Mouse (Mus musculus) olfactory bulb, adult 2 months (tissue): Measurements from ENCODE around the gene Kdm1b.

Experiments used
- CTCF ChIP-seq: fragments of 200-500 bp; IDR thresholded peaks from 2 replicates; pipeline ENCODE4 v1.5.1; 2012; ENCODE audit warnings: low read depth, mild to moderate bottlenecking, low read length, moderate library complexity; ENCODE audit not compliant: insufficient read depth
- POLR2A ChIP-seq: fragments of 200-500 bp; IDR thresholded peaks from 2 replicates; pipeline ENCODE4 v1.6.1; 2012; ENCODE audit warnings: mild to moderate bottlenecking, low read depth, low read length, moderate library complexity; ENCODE audit not compliant: insufficient read depth

- TF ChIP-seq CTCF (no peak), POLR2A (peak; percentile 49; the same call in 1 of the 2 replicates)
Observed at GRCm38 (mm10) chr13:47043030-47043680, at the start of gene Kdm1b.
